Mouse (Mus musculus) embryonic facial prominence, embryonic 13.5 days (tissue): ENCODE measurements around the gene Borcs6. TPM values are rescaled to one million over a fixed set of nuclear protein-coding genes. Genes with fewer than 3 reads are reported as not detected.
A peak's percentile ranks its signal among the peaks of the same experiment; 100 is the strongest.

ENCODE experiments used
- ATAC-seq: fragments of 200-750 bp; cut with Nextera tagmentation; 2 replicates; pipeline ENCODE4 v1.8.0; 2017; ENCODE audit warnings: low read depth; ENCODE audit not compliant: insufficient number of reproducible peaks, insufficient read depth, low FRiP score, low TSS enrichment
- H3K27ac ChIP-seq: fragments of 300-500 bp; sonication (generic); 2 replicates; pipeline ENCODE4 v1.5.1; 2015; ENCODE audit warnings: moderate library complexity, mild to moderate bottlenecking, inconsistent platforms
- H3K27me3 ChIP-seq: fragments of 300-500 bp; sonication (generic); 2 replicates; pipeline ENCODE4 v1.6.1; 2015; ENCODE audit warnings: mild to moderate bottlenecking, inconsistent platforms
- H3K36me3 ChIP-seq: fragments of 300-500 bp; sonication (generic); 2 replicates; pipeline ENCODE4 v1.6.1; 2015; ENCODE audit warnings: mild to moderate bottlenecking, inconsistent platforms
- H3K4me1 ChIP-seq: fragments of 300-500 bp; sonication (generic); 2 replicates; pipeline ENCODE4 v1.6.1; 2015; ENCODE audit warnings: inconsistent platforms
- H3K4me2 ChIP-seq: fragments of 300-500 bp; sonication (generic); 2 replicates; pipeline ENCODE4 v1.6.1; 2015; ENCODE audit warnings: moderate library complexity, mild to moderate bottlenecking, inconsistent platforms
- H3K4me3 ChIP-seq: fragments of 300-500 bp; sonication (generic); 2 replicates; pipeline ENCODE4 v1.5.1; 2015; ENCODE audit warnings: mild to moderate bottlenecking, inconsistent platforms
- H3K9ac ChIP-seq: fragments of 300-500 bp; sonication (generic); 2 replicates; pipeline ENCODE4 v1.6.1; 2015; ENCODE audit warnings: mild to moderate bottlenecking, inconsistent platforms
- H3K9me3 ChIP-seq: fragments of 300-500 bp; sonication (generic); 2 replicates; pipeline ENCODE4 v1.6.1; 2016; ENCODE audit warnings: inconsistent platforms
- WGBS: fragments of 180-500 bp; shearing (Covaris S2); methylation state at CpG from one replicate; pipeline ENCODE4 v1.1.7; 2015; ENCODE audit warnings: mixed read lengths; 5-methylcytosine and 5-hydroxymethylcytosine counted together
- polyA plus RNA-seq: library from polyadenylated mRNA; unstranded; fragments of >200 nt; fragmentation: Nextera tagmentation; extraction: Ambion mirVana; gene quantifications from 2 replicates; pipeline ENCODE4 v1.2.1, GENCODE M21; 2015

Borcs6 gene
- polyA plus RNA-seq, 1 experiment from 2014 or later: 10.3 TPM

DNA sequence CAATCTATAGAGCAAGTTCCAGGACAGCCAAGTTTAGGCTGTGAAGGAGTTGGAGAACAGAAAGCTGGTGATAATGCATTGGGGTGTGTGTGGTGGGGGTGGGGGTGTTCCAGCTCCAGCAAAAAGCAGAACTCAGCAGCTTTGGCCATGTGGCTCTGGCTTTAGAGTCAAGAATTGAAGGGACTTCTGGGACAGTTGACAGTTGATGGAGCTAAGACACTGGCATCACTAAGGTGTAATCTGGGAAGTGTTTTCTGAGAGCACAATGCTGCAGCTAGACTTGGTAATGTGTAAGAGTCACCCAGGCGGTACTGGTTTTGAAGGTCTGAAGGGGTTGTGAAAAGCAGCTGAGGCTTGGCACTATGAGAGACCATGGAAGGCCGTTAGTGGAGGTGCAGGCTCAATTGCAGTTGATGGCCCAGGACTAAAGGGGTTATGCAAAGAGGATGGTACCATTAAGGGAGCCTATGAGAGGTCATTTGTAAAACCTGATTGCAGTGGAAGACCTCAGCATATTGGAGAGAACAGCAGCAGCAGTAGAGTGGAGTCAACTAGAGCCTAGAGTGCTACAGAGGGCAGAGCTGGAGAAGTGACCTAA lies 6.6 kb upstream of the Borcs6 start:
- 92% methylated on average over 2 of the region's 2 CpGs for WGBS

DNA sequence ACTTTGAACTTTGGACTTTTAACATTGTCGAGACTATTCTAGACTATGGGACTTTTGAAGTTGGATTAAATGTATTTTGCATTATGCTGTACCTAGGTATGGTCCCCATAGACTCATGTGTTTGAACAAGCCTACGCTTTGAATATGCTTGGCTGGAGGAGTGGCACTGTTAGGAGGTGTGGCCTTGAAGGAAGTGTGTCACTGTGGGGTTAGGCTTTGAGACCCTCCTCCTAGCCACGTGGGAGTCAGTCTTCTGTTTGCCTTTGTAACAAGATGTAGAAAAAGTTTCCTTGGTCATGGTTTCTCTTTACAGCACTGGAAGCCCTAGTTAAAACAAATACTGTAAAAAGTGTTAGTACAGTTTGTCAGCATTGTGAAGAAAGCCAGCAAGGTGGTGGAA lies 5.7 kb upstream of the Borcs6 start:
- no peak overlapping the region for H3K4me2 ChIP-seq
- H3K9ac ChIP-seq: no peak overlapping the region
- H3K4me1 ChIP-seq: peaks cover 15% of the 10 kb centered on the region
- no peaks in the 10 kb centered on the region for H3K9me3 ChIP-seq
- H3K4me3 ChIP-seq: no peak overlapping the region
- no peak overlapping the region for H3K27ac ChIP-seq
- WGBS: 78% methylated on average over 3 of the region's 3 CpGs
- peaks cover 42% of the 10 kb centered on the region for H3K36me3 ChIP-seq
- no peaks in the 10 kb centered on the region for H3K27me3 ChIP-seq
- no peak for ATAC-seq

More for the DNA sequence above, 6.6 kb upstream of the Borcs6 start:
- no peak overlapping the region for H3K4me2 ChIP-seq
- no peak overlapping the region for H3K27ac ChIP-seq
- peaks cover 51% of the 10 kb centered on the region for H3K36me3 ChIP-seq
- no peaks in the 10 kb centered on the region for H3K27me3 ChIP-seq
- no peak overlapping the region for H3K9ac ChIP-seq
- H3K9me3 ChIP-seq: no peaks in the 10 kb centered on the region
- peaks cover 15% of the 10 kb centered on the region for H3K4me1 ChIP-seq
- no peak overlapping the region for H3K4me3 ChIP-seq
- no peak for ATAC-seq

DNA sequence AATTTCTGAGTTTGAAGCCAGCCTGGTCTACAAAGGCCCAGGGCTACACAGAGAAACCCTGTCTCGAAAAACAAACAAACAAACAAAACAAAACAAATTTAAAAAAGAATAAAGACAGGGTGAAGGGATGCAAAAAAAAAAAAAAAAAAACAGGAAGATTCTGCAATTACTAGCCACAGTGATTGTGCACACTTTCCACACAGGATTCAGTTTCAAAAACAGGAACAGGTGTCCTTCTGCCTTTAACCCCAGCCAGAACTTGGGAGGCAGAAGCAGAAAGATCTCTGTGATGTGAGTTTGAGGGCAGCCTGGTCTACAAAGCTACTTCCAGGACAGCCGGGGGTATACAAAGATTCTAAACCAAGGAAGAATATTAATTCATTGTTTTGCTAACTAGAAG lies 1.3 kb upstream of the Borcs6 start:
- H3K4me3 ChIP-seq: peak overlapping the region; percentile 81
- peak overlapping the region; percentile 76 for H3K9ac ChIP-seq
- H3K4me2 ChIP-seq: peak overlapping the region; percentile 84
- no peak for ATAC-seq
- peak overlapping the region; percentile 87; the same call in 1 of the 2 replicates for H3K27ac ChIP-seq
- H3K9me3 ChIP-seq: no peaks in the 10 kb centered on the region
- 69% methylated on average over 2 of the region's 2 CpGs for WGBS
- H3K4me1 ChIP-seq: peaks cover 24% of the 10 kb centered on the region
- H3K27me3 ChIP-seq: no peaks in the 10 kb centered on the region
- peaks cover 12% of the 10 kb centered on the region for H3K36me3 ChIP-seq

DNA sequence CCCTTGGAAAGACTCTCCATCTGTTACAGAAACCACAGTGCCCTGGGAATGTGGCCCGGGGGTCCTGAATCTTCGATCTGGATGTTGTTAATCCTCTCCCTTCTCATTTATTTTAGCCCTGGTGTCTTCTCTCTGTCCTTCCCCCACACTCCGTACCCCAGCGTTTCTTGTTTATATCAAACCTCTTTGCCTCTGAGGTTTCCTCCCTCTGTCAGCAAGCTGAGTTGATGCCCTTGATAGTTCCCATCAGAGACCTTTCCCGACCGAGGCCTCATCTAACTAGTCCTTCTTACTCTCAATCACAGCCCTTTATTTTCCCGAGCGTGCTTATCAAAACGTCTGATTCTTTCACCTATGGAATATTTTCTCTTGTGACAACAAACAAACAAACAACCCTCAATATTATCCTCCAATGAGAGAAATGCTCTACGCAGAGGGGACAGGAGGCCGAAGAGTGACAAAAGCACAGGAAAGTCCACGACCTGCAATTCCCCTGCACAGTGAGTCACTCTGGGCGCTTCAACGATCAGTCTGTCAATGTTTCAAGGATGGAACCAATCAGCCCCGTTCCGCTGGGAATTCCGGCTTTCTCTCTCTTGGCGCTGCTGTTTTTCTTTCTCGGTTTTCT lies 674 bp upstream of the Borcs6 start:
- H3K4me2 ChIP-seq: peak overlapping the region; percentile 84
- H3K9me3 ChIP-seq: no peaks in the 10 kb centered on the region
- H3K9ac ChIP-seq: peak overlapping the region; percentile 76
- H3K27ac ChIP-seq: peak overlapping the region; percentile 87
- peak overlapping the region; percentile 81 for H3K4me3 ChIP-seq
- H3K36me3 ChIP-seq: peaks cover 6% of the 10 kb centered on the region
- no peak for ATAC-seq
- peaks cover 24% of the 10 kb centered on the region for H3K4me1 ChIP-seq
- WGBS: under 1% methylated on average over 19 of the region's 19 CpGs
- no peaks in the 10 kb centered on the region for H3K27me3 ChIP-seq

DNA sequence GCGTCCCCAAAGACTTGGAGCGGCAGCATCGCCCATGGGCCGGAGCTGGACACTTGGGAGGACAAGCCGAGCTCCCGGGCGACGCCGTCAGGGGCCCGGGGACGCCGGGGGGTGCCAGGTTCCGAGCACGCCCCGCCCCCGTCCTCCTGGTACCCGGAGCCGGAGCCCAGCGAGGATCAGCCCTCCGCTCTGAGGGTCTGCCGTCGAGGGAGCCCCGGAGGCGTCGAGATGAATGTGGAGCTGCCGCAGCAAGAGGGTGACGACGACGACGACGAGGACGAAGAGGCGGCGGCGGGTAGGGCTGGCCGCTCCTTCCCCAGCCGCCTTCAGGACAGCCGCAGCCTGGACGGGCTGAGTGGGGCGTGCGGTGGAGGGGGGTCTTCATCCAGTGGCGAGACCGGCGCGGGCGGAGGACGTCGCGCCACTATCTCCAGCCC lies 476 bp downstream of the Borcs6 start:
- Histone ChIP-seq H3K9me3 (no peaks in the 10 kb centered on the region), H3K27ac (peak overlapping the region; percentile 89), H3K27me3 (no peaks in the 10 kb centered on the region), H3K4me2 (peak overlapping the region; percentile 84), H3K36me3 (no peaks in the 10 kb centered on the region), H3K9ac (peak overlapping the region; percentile 87), H3K4me1 (peaks cover 34% of the 10 kb centered on the region), H3K4me3 (peak overlapping the region; percentile 81)
- 0% methylated on average over 49 of the region's 49 CpGs for WGBS
- peak; percentile 24; the same call in 1 of the 2 replicates for ATAC-seq

DNA sequence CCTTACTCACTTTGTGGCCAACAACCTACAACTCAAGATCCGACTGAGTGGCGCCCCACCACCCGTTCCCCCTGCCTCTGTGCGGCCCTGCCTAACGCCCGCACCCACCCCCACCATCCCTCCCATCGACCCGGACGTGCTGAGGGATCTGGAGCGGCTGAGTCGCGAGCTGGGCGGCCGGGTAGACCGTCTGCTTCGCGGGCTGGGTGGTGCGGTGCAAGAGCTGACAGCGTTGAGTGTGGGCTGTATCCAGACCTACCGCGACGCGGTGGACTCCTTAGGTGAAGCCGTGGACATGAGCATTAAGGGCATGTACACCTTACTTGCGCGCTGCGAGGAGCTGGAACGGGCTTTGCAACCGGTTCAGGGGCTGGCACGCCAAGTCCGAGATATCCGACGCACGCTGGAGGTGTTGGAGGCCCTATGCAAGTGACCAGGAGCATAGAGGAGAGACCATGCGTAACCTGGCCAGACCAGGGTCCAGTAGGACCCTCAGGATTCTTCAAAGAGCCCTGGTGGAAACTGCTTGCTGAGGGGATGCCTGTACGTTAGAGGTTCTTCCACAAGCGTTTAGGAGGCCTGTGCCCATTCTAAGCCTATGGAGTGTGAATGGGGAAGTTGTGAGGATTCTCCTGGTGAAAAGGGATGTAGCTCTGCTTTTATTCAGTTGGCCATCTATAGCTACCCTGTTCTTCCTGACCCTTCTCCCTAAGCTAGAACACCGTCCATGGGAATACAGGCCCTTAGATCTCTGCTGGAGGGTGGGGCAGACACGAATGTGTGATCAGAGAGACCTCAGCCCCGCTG lies 1.1 kb downstream of the Borcs6 start:
- peak overlapping the region; percentile 87 for H3K9ac ChIP-seq
- peak overlapping the region; percentile 89 for H3K27ac ChIP-seq
- no peaks in the 10 kb centered on the region for H3K27me3 ChIP-seq
- no peaks in the 10 kb centered on the region for H3K36me3 ChIP-seq
- H3K9me3 ChIP-seq: no peaks in the 10 kb centered on the region
- peak overlapping the region; percentile 84 for H3K4me2 ChIP-seq
- H3K4me3 ChIP-seq: peak overlapping the region; percentile 81
- WGBS: 2% methylated on average over 40 of the region's 40 CpGs
- peaks cover 34% of the 10 kb centered on the region for H3K4me1 ChIP-seq
- ATAC-seq: peak; percentile 8; the same call in 1 of the 2 replicates

DNA sequence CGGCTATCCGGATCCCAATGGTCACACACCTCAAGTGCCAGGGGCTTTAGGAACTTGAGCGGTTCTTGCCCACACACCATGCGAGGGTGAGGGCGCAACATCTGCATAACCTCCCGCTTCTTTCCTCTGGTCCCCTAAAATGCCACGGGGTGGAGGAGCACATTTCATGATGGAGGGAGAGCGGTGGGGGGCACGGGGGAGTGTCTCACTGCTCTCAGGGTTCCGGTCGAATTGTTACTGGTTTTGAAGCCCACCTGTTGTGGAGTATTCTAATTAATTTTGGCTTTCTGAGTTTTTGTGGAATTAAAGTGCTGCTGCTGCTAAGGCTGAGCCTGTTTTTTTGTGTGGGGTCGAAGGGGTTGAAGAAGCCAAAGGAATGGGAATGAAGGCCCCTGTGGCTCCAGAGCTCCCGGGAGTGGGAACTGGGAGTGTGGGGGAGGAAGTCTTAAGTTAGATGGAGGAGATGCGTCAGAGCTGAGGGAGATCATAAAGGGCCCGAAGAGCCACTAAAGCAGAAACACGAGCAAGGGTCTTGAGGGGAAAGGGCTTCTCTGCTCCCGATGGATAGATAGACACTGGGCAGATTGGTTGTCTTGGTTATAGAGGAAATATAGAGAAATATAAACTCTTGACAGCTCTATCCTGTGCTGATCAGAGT lies 1.9 kb downstream of the Borcs6 start:
- WGBS: 9% methylated on average over 17 of the region's 17 CpGs
- no peak for ATAC-seq
- no peaks in the 10 kb centered on the region for H3K9me3 ChIP-seq
- peak overlapping the region; percentile 81 for H3K4me3 ChIP-seq
- peaks cover 40% of the 10 kb centered on the region for H3K4me1 ChIP-seq
- H3K27ac ChIP-seq: no peak overlapping the region
- H3K27me3 ChIP-seq: no peaks in the 10 kb centered on the region
- H3K36me3 ChIP-seq: no peaks in the 10 kb centered on the region
- H3K4me2 ChIP-seq: peak overlapping the region; percentile 84
- peak overlapping the region; percentile 87 for H3K9ac ChIP-seq

DNA sequence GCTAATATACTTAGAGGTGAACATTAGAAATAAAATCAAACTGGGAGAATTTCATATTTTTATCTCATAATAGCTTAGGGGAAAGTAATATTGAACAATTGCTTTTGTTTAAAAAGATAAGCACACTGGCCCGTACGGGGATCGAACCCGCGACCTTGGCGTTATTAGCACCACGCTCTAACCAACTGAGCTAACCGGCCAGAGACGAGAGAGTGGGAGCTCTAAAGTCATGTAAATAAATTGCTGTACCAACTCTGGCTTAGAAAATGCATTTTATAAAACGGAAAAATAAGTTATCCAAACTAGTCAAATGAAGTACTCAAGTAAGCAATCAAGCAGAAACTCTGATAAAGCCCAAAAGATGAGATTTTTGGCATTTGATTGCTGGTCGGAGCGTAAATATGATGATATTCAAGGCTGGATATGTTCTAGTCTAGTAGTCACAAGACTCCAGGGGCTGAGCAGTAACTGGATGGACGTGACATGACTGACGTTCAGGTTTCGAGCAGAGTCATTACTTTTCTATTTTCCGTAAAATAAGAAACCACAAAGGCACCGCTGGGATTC lies 2.8 kb downstream of the Borcs6 start:
- Histone ChIP-seq H3K9ac (no peak overlapping the region), H3K9me3 (no peaks in the 10 kb centered on the region), H3K4me3 (peak overlapping the region; percentile 78), H3K4me1 (peaks cover 47% of the 10 kb centered on the region), H3K27ac (peak overlapping the region; percentile 64; the same call in 1 of the 2 replicates), H3K36me3 (no peaks in the 10 kb centered on the region), H3K27me3 (no peaks in the 10 kb centered on the region), H3K4me2 (peak overlapping the region; percentile 84)
- ATAC-seq: no peak
- under 1% methylated on average over 17 of the region's 17 CpGs for WGBS

DNA sequence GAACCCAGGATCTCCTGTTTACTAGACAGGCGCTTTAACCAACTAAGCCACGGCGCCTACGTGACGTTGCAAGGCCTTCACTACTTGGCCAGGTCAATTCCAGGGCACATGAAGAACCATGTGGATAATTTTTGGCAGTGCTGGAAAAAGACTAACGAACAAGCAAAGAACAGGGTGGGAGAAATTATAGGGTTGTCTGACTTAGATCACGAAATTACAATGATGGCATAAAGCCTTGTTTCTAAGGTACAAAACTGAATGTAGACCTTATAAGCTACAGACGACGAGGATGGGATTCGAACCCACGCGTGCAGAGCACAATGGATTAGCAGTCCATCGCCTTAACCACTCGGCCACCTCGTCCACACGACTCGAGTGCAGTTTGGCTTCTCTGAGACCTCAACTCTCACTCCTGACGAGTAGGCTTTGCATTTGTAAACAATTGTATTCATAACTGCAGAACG lies 3.3 kb downstream of the Borcs6 start:
- Histone ChIP-seq H3K4me2 (peak overlapping the region; percentile 84), H3K9me3 (no peaks in the 10 kb centered on the region), H3K9ac (peak overlapping the region; percentile 67), H3K27ac (peak overlapping the region; percentile 84), H3K4me1 (peaks cover 51% of the 10 kb centered on the region), H3K36me3 (no peaks in the 10 kb centered on the region), H3K4me3 (peak overlapping the region; percentile 78), H3K27me3 (no peaks in the 10 kb centered on the region)
- under 1% methylated on average over 19 of the region's 19 CpGs for WGBS
- no peak for ATAC-seq

DNA sequence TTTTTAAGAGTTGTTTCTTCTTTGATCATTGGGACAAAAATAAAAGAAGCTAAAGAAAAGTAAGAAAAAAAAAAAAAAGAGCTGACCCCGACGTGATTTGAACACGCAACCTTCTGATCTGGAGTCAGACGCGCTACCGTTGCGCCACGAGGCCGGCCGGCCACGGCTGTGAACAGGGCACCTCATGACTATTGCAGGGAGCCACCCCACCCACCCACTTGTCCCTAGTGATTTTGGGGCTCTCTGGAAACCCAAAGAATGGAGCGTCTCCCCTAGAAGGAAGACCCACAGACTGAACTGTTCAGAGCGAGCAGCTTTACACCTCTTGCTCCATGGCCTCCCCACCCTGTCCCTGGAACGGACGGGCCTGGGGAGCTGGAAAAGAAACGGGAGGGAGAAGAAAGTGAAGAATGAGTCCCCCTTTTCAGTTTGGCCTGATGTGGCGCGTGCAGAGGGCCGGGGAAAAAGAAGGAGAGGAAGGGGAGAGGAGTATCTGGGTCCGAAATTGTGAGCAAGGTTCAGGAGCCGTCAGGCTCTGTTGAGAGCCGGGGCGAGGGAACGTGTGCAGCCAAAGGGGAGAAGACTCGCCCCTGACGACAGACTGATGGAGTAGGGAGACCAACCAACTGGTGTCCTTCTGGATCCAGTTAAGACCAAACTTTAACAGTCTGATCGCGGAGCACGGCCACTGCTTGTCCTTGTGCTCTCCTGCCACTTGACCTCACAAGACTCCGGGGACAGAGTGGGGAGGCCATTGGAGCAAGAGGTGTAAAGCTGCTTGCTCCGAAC lies 4.1 kb downstream of the Borcs6 start:
- peak; percentile 34; the same call in 1 of the 2 replicates for ATAC-seq
- Histone ChIP-seq H3K36me3 (no peaks in the 10 kb centered on the region), H3K4me3 (peak overlapping the region; percentile 78), H3K9ac (peak overlapping the region; percentile 77), H3K27me3 (no peaks in the 10 kb centered on the region), H3K4me1 (peaks cover 45% of the 10 kb centered on the region), H3K27ac (peak overlapping the region; percentile 88), H3K4me2 (peak overlapping the region; percentile 84), H3K9me3 (no peaks in the 10 kb centered on the region)
- WGBS: under 1% methylated on average over 31 of the region's 31 CpGs
